Mouse (Mus musculus) frontal cortex, postnatal 14 days (tissue): ENCODE results near the gene Gpr171.

Experiments used
- DNase-seq, 2 experiments: peaks; one replicate each; pipeline ENCODE4 v3.0.0; 2022; ENCODE audit warnings: low spot score in 2 of 2

The Gpr171 gene

GRCm38 (mm10) chr3:59054834-59055535 lies 46.6 kb downstream of the Gpr171 start:
- no peak for DNase-seq
